Mouse (Mus musculus): ENCODE data around the gene Sp1. TPM values are rescaled to one million over a fixed set of nuclear protein-coding genes. Genes with fewer than 3 reads are reported as not detected.

Sp1 gene
- polyA plus RNA-seq, 1 experiment: 13.4 TPM

DNA sequence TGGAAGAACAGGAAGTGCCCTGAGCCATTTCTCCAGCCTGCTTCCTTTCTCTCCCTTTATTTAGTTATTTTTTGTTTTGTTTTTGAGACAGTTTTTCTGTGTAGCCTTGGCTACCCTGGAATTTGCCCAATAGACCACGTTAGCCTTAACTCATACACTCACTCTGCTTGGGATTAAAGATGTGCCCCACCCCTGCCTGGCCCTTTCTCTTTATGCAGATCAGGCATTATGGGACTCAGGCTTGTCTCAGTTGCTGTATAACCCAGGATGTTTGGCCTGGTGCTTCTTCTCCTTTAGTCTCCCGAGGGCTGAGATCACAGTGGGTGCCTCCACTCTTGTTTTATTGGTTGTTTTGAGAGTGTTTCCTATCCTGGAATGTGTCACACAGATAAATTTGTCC is 13.4 kb upstream of the Sp1 start:
- Histone ChIP-seq H3K79me3 (ENCODE audit: low read depth) (no peaks in the 10 kb centered on the region), H3K79me2 (ENCODE audit: control insufficient read depth, insufficient read depth) (no peaks in the 10 kb centered on the region), H3K36me3 (ENCODE audit: control insufficient read depth, insufficient read depth) (no peaks in the 10 kb centered on the region), H3K4me3 (ENCODE audit: insufficient read depth, poor library complexity, severe bottlenecking) (no peak overlapping the region), H3ac (ENCODE audit: control insufficient read depth, insufficient read length, low read depth) (no peak overlapping the region), H3K27me3 (ENCODE audit: control insufficient read depth, insufficient read depth, insufficient read length) (no peaks in the 10 kb centered on the region)
- TF ChIP-seq CEBPB (IDR thresholded peaks at IDR 0.05; ENCODE audit: low read depth) (no peak), MAX (IDR thresholded peaks at IDR 0.05) (no peak), USF1 (IDR thresholded peaks at IDR 0.05; ENCODE audit: low read depth) (no peak), FOSL1 (IDR thresholded peaks at IDR 0.05; ENCODE audit: insufficient read depth, low read length, poor library complexity, severe bottlenecking) (no peak), MYOG (IDR thresholded peaks at IDR 0.05; ENCODE audit: control insufficient read depth, extremely low read depth, insufficient read length) (no peak), CTCF (IDR thresholded peaks at IDR 0.05; ENCODE audit: control insufficient read depth, insufficient read depth, insufficient read length) (no peak), MYOD1 (IDR thresholded peaks at IDR 0.05; ENCODE audit: control insufficient read depth, insufficient read length, low read depth) (no peak)

DNA sequence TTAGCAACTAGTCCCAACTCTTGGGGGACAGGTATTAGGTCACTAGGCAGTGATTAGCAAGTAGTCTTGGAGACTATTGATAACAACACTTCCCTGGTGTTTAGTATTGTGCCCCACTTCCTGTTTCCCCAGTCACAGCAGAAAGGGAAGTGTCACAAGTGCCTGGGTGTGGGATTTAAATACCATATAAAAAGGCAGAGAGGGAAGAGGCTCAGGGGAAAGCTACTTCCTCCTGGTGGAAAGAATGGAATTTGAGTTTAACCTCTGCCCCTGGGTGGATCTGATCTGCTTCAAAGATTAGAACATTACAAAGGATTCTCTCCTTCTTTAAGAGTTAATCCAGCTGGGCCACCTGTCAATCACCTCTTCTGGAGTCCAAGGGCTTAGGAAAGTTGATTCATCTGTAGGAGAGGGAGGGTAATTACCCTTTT is 12.3 kb upstream of the Sp1 start:
- Histone ChIP-seq H3K4me3 (ENCODE audit: insufficient read depth, poor library complexity, severe bottlenecking) (no peak overlapping the region), H3ac (ENCODE audit: control insufficient read depth, insufficient read length, low read depth) (no peak overlapping the region), H3K27me3 (ENCODE audit: control insufficient read depth, insufficient read depth, insufficient read length) (no peaks in the 10 kb centered on the region), H3K79me3 (ENCODE audit: low read depth) (no peaks in the 10 kb centered on the region), H3K36me3 (ENCODE audit: control insufficient read depth, insufficient read depth) (no peaks in the 10 kb centered on the region), H3K79me2 (ENCODE audit: control insufficient read depth, insufficient read depth) (no peaks in the 10 kb centered on the region)
- TF ChIP-seq MAX (IDR thresholded peaks at IDR 0.05): no peak
- no peak for TF ChIP-seq CEBPB (IDR thresholded peaks at IDR 0.05; ENCODE audit: low read depth)
- no peak for TF ChIP-seq MYOD1 (IDR thresholded peaks at IDR 0.05; ENCODE audit: control insufficient read depth, insufficient read length, low read depth)
- TF ChIP-seq USF1 (IDR thresholded peaks at IDR 0.05; ENCODE audit: low read depth): no peak
- no peak for TF ChIP-seq MYOG (IDR thresholded peaks at IDR 0.05; ENCODE audit: control insufficient read depth, extremely low read depth, insufficient read length)
- no peak for TF ChIP-seq FOSL1 (IDR thresholded peaks at IDR 0.05; ENCODE audit: insufficient read depth, low read length, poor library complexity, severe bottlenecking)
- no peak for TF ChIP-seq CTCF (IDR thresholded peaks at IDR 0.05; ENCODE audit: control insufficient read depth, insufficient read depth, insufficient read length)

DNA sequence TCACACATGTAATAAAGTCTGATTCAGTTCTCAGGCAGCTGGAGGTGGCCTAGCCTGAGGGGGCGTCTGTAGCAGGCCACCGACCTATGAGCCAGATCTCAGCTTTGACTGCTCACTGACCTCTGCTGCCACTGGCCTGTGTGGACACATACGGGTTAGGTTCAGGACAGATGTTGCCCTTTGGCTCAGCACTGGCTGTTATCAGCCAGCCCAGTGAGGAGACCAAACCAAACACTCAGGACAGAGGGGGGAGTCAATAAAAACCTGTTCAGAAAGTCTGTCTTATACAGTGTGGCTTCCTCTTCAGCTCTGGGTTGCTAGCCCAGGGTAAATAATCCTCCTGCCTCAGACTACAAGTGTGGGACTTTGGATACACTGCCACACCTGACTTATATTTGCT is 10.9 kb upstream of the Sp1 start:
- Histone ChIP-seq H3ac (ENCODE audit: control insufficient read depth, insufficient read length, low read depth) (peak overlapping the region; percentile 31), H3K36me3 (ENCODE audit: control insufficient read depth, insufficient read depth) (no peaks in the 10 kb centered on the region), H3K4me3 (ENCODE audit: insufficient read depth, poor library complexity, severe bottlenecking) (no peak overlapping the region), H3K27me3 (ENCODE audit: control insufficient read depth, insufficient read depth, insufficient read length) (no peaks in the 10 kb centered on the region), H3K79me2 (ENCODE audit: control insufficient read depth, insufficient read depth) (no peaks in the 10 kb centered on the region), H3K79me3 (ENCODE audit: low read depth) (no peaks in the 10 kb centered on the region)
- peak; percentile 5 for TF ChIP-seq MYOD1 (IDR thresholded peaks at IDR 0.05; ENCODE audit: control insufficient read depth, insufficient read length, low read depth)
- no peak for TF ChIP-seq CTCF (IDR thresholded peaks at IDR 0.05; ENCODE audit: control insufficient read depth, insufficient read depth, insufficient read length)

DNA sequence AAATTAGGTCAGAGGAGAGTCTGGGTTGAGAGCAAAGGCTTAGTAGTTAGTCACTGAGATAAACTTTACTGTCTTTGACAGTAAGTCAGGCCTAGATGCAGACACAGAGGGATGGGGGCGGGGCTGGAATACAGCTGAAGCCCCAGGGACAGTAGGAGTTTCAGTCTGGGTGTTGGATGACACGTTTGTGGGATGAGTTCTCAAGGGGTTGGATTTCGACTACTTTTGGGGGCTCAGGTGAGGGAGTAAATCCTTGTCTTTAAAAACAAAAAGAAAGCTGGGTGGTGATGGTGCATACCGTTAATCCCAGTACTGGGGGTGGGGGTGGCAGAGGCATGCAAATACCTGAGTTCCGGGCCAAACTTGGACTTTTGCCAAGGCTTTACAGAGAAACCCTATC is 7.3 kb upstream of the Sp1 start:
- H3K79me2 ChIP-seq (ENCODE audit: control insufficient read depth, insufficient read depth): no peaks in the 10 kb centered on the region
- H3K79me3 ChIP-seq (ENCODE audit: low read depth): no peaks in the 10 kb centered on the region
- H3ac ChIP-seq (ENCODE audit: control insufficient read depth, insufficient read length, low read depth): no peak overlapping the region
- no peak for TF ChIP-seq CEBPB (IDR thresholded peaks at IDR 0.05; ENCODE audit: low read depth)
- TF ChIP-seq MYOD1 (IDR thresholded peaks at IDR 0.05; ENCODE audit: control insufficient read depth, insufficient read length, low read depth): no peak
- no peak for TF ChIP-seq USF1 (IDR thresholded peaks at IDR 0.05; ENCODE audit: low read depth)
- no peak for TF ChIP-seq FOSL1 (IDR thresholded peaks at IDR 0.05; ENCODE audit: insufficient read depth, low read length, poor library complexity, severe bottlenecking)
- no peak for TF ChIP-seq MAX (IDR thresholded peaks at IDR 0.05)
- H3K4me3 ChIP-seq (ENCODE audit: insufficient read depth, poor library complexity, severe bottlenecking): peak overlapping the region; percentile 36
- no peaks in the 10 kb centered on the region for H3K27me3 ChIP-seq (ENCODE audit: control insufficient read depth, insufficient read depth, insufficient read length)
- no peaks in the 10 kb centered on the region for H3K36me3 ChIP-seq (ENCODE audit: control insufficient read depth, insufficient read depth)

DNA sequence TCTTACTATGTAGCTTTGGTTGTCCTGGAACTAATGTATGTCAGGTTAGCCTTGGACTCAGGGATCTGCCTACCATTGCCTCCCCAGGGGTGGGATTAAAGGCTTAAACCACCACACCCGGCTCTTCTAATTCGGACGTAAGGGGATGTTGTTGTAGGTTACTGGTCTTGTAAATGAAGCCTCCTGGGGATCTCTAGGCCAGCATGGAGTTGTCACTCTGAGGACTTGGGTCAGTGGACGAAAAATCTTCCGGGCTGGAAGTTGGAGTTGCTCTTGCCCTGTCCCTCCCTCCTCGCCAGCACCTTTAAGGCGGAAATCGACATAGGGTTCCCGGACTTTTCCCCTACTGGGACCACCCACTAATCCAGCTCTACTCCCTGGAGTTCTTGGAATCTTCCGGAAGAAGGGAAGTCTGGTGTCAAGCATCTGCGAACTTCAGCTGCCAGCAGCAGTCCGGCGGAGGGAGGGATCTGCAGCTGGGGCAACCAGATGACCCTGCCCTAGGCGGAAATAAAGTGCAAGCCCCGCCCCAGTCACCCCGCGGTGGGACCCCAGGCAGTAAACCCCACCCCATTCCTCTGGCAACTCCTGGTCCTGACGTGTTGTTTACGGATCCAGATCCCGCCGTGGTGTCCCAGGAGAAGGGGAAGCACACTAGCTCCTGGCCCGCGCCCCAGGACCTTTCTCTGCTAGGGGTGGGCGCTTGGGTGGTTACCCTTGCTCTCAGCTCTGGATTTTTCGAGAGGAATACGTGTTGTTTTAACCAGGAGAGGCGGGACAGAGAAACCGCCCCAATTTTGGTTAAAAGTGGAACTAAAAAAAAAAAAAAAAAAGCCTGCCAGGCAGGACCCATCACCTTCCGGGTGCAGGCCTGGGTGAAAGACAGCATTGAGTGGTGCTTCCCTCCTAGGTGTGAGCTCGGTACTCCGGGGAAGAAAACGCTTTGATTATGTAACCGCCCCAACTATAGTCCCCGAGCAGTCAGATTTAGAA is 6.4 kb upstream of the Sp1 start:
- Histone ChIP-seq H3K4me3 (ENCODE audit: insufficient read depth, poor library complexity, severe bottlenecking) (peak overlapping the region; percentile 36), H3K79me3 (ENCODE audit: low read depth) (no peaks in the 10 kb centered on the region), H3K79me2 (ENCODE audit: control insufficient read depth, insufficient read depth) (no peaks in the 10 kb centered on the region), H3ac (ENCODE audit: control insufficient read depth, insufficient read length, low read depth) (peak overlapping the region; percentile 19), H3K36me3 (ENCODE audit: control insufficient read depth, insufficient read depth) (no peaks in the 10 kb centered on the region), H3K27me3 (ENCODE audit: control insufficient read depth, insufficient read depth, insufficient read length) (no peaks in the 10 kb centered on the region)
- TF ChIP-seq USF1 (IDR thresholded peaks at IDR 0.05; ENCODE audit: low read depth) (no peak), MAX (IDR thresholded peaks at IDR 0.05) (no peak), CEBPB (IDR thresholded peaks at IDR 0.05; ENCODE audit: low read depth) (no peak), CTCF (IDR thresholded peaks at IDR 0.05; ENCODE audit: control insufficient read depth, insufficient read depth, insufficient read length) (no peak), MYOG (IDR thresholded peaks at IDR 0.05; ENCODE audit: control insufficient read depth, extremely low read depth, insufficient read length) (no peak), FOSL1 (IDR thresholded peaks at IDR 0.05; ENCODE audit: insufficient read depth, low read length, poor library complexity, severe bottlenecking) (no peak), MYOD1 (IDR thresholded peaks at IDR 0.05; ENCODE audit: control insufficient read depth, insufficient read length, low read depth) (no peak)
